Mouse (Mus musculus) embryonic facial prominence, embryonic 15.5 days (tissue): ENCODE measurements around the gene Plxna4. TPM values are rescaled to one million over a fixed set of nuclear protein-coding genes. Genes with fewer than 3 reads are reported as not detected.

Experiments used
- ATAC-seq: fragments of 200-750 bp; cut with Nextera tagmentation; 2 replicates; pipeline ENCODE4 v1.8.0; 2017; ENCODE audit warnings: low read depth, moderate TSS enrichment; ENCODE audit not compliant: insufficient number of reproducible peaks, low FRiP score, low TSS enrichment
- H3K27ac ChIP-seq: fragments of 300-500 bp; sonication (generic); replicated peaks from 2 replicates; pipeline ENCODE4 v1.5.1; 2015; ENCODE audit warnings: mild to moderate bottlenecking, inconsistent platforms
- H3K27me3 ChIP-seq: fragments of 300-500 bp; sonication (generic); 2 replicates; pipeline ENCODE4 v1.6.1; 2015; ENCODE audit warnings: inconsistent platforms
- H3K36me3 ChIP-seq: fragments of 300-500 bp; sonication (generic); 2 replicates; pipeline ENCODE4 v1.6.1; 2015; ENCODE audit warnings: mild to moderate bottlenecking, inconsistent platforms
- H3K4me1 ChIP-seq: fragments of 300-500 bp; sonication (generic); 2 replicates; pipeline ENCODE4 v1.6.1; 2015; ENCODE audit warnings: inconsistent platforms
- H3K4me2 ChIP-seq: fragments of 300-500 bp; sonication (generic); replicated peaks from 2 replicates; pipeline ENCODE4 v1.6.1; 2015; ENCODE audit warnings: mild to moderate bottlenecking, inconsistent platforms
- H3K4me3 ChIP-seq: fragments of 300-500 bp; sonication (generic); replicated peaks from 2 replicates; pipeline ENCODE4 v1.5.1; 2015; ENCODE audit warnings: mild to moderate bottlenecking, inconsistent platforms
- H3K9ac ChIP-seq: fragments of 300-500 bp; sonication (generic); 2 replicates; pipeline ENCODE4 v1.6.1; 2015; ENCODE audit warnings: inconsistent platforms
- H3K9me3 ChIP-seq: fragments of 300-500 bp; sonication (generic); replicated peaks from 2 replicates; pipeline ENCODE4 v1.6.1; 2016; ENCODE audit warnings: inconsistent platforms
- WGBS: fragments of 180-500 bp; shearing (Covaris S2); methylation state at CpG from one replicate; pipeline ENCODE4 v1.1.7; 2015; 5-methylcytosine and 5-hydroxymethylcytosine counted together
- polyA plus RNA-seq: library from polyadenylated mRNA; unstranded; fragments of >200 nt; fragmentation: Nextera tagmentation; extraction: Ambion mirVana; gene quantifications from 2 replicates; pipeline ENCODE4 v1.2.1, GENCODE M21; 2015

Plxna4 gene
- polyA plus RNA-seq, 1 experiment from 2014 or later = 2.6 TPM

DNA sequence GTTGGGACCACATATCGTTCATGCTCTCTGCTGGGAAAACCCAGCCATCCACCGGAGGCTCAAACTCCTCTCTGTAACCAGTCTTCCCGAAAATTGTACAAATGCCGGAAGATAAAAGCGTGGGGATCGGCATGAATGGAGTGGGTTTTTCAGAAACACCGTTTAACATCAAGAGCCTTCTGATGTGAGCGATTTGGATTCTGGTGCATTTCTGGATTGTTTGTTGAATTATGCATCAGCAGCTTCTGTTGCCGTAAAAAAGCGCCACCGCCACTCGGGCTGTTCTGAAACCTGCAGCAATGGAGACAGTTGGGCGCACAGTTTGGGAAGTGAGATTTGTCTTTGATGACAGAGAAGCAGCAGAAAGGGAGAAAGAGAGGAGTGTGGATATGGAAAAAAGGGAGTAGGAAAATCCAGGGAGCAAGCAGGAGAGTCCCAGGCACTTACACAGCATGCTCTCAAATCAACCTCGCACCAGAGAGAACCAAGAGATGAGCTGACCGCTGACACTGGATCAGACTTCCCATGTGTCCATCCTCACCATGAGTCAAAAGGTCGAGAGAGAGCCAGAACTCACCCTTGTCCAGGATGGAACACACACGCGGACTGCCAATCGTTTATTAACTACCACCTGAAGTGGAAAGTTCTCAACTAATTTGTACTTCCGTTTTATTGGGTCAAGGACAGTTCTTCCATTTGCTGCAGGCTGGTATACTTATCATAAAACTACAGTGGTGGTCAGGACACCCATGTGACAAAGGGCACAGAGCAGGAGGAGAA is 181.5 kb downstream of the Plxna4 start:
- 87% methylated on average over 20 of the region's 20 CpGs for WGBS
- H3K36me3 ChIP-seq = no peaks in the 10 kb centered on the region
- H3K9me3 ChIP-seq = no peaks in the 10 kb centered on the region
- no peak overlapping the region for H3K4me3 ChIP-seq
- H3K4me1 ChIP-seq = no peaks in the 10 kb centered on the region
- ATAC-seq = no peak
- no peaks in the 10 kb centered on the region for H3K27me3 ChIP-seq
- H3K27ac ChIP-seq = no peak overlapping the region
- no peak overlapping the region for H3K4me2 ChIP-seq
- no peak overlapping the region for H3K9ac ChIP-seq

DNA sequence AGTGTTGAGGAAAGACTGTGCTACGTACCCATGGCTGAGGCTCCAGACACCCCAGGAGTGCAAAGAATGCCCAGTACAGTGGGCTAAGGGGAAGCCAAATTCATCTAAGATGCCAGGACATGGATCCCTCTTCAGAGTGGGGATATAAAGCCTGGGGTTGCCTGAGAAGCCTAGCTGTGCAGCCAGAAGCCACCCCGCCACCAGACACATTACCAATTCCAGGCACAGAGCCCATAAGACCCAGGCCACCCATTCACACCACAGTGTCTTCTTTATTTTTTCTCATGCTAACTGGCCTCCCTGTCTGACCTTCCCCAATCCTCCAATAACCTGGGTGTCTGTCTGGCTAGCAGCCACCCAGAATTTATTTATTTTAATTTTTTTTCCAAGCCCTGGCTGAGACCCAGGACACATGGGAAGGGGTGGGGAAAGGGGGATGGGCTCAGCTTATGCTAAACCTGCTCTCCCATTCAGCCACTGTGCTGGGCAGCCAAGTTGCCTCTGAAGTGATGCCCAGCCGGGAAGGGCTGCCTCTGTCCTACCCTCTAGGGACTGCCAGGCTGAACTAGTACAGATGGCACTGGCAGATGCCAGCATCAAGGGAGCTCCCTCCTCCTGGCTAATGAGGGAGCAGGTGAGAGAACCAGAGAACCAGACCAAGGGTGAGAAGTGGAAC is 185.3 kb downstream of the Plxna4 start:
- peak; percentile 67; the same call in 1 of the 2 replicates for ATAC-seq
- 80% methylated on average over 3 of the region's 3 CpGs for WGBS
- no peak overlapping the region for H3K27ac ChIP-seq
- H3K4me1 ChIP-seq = 0 out of 2 replicates have a peak, but pooled peaks cover 2% of the 10 kb centered on the region
- no peak overlapping the region for H3K4me3 ChIP-seq
- H3K36me3 ChIP-seq = no peaks in the 10 kb centered on the region
- H3K9me3 ChIP-seq = no peaks in the 10 kb centered on the region
- no peak overlapping the region for H3K9ac ChIP-seq
- H3K4me2 ChIP-seq = no peak overlapping the region
- H3K27me3 ChIP-seq = no peaks in the 10 kb centered on the region

DNA sequence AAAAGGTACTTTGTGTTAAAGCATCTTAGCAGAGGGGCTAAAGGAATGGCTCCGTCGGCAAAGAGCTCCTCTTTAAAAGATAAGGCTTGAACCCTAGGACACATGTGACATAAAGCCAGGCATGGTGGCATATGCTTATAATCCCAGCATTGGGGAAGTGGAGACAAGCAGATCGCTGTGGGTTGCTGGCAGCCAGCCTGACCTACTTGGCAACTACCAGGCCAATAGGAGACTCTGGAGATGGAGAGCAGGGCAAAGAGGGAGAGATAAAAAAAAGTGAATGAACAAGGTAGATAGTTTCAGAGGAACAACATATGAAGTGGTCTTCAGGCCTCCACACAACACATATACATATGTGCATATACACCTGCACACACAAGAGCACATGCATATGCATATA is 189.7 kb downstream of the Plxna4 start:
- Histone ChIP-seq H3K36me3 (no peaks in the 10 kb centered on the region), H3K27me3 (no peaks in the 10 kb centered on the region), H3K9ac (no peak overlapping the region), H3K9me3 (no peaks in the 10 kb centered on the region), H3K4me1 (peaks cover 13% of the 10 kb centered on the region), H3K4me2 (no peak overlapping the region), H3K27ac (no peak overlapping the region), H3K4me3 (no peak overlapping the region)
- 90% methylated on average over 3 of the region's 3 CpGs for WGBS
- ATAC-seq = no peak

- Histone ChIP-seq H3K9me3 (no peaks in the 10 kb centered on the region), H3K36me3 (no peaks in the 10 kb centered on the region), H3K4me3 (no peak overlapping the region), H3K9ac (no peak overlapping the region), H3K27ac (no peak overlapping the region), H3K27me3 (no peaks in the 10 kb centered on the region), H3K4me2 (no peak overlapping the region), H3K4me1 (peaks cover 13% of the 10 kb centered on the region)
- peak; percentile 69; the same call in 1 of the 2 replicates for ATAC-seq
- 32% methylated on average over 6 of the region's 6 CpGs for WGBS
Measured at GRCm38 (mm10) chr6:32397133-32397730, 190.8 kb downstream of the Plxna4 start.

GRCm38 (mm10) chr6:32395415-32395814 is 192.6 kb downstream of the Plxna4 start:
- Histone ChIP-seq H3K27ac (no peak overlapping the region), H3K36me3 (no peaks in the 10 kb centered on the region), H3K9ac (no peak overlapping the region), H3K4me1 (peaks cover 13% of the 10 kb centered on the region), H3K4me2 (no peak overlapping the region), H3K9me3 (no peaks in the 10 kb centered on the region), H3K27me3 (no peaks in the 10 kb centered on the region), H3K4me3 (no peak overlapping the region)
- WGBS = 91% methylated on average over 9 of the region's 9 CpGs
- ATAC-seq = no peak

- Histone ChIP-seq H3K4me2 (no peak overlapping the region), H3K4me3 (no peak overlapping the region), H3K4me1 (peaks cover 6% of the 10 kb centered on the region), H3K36me3 (no peaks in the 10 kb centered on the region), H3K9ac (no peak overlapping the region), H3K27ac (no peak overlapping the region), H3K9me3 (no peaks in the 10 kb centered on the region), H3K27me3 (no peaks in the 10 kb centered on the region)
- no peak for ATAC-seq
- WGBS = 78% methylated on average over 2 of the region's 2 CpGs
Measured at GRCm38 (mm10) chr6:32392262-32392661, 195.7 kb downstream of the Plxna4 start.

DNA sequence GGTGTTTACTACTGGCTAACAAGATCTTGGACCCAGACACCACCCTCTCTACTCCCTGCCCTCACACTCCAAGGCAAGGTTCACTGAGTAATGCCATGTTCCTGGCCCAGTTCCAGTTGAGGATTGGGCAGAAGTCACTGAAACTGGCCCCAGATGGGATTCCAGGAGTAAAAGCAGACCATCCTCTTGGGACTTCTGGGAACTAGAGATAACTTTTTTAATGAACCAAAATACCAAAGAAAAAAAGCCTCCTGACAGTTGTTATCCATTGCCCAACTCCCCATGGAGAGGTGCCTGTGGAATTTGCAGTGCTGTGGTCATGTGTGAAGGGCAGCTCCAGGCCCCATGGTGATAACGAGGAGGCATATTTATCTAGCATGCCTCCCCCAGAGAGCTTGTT is 199.7 kb downstream of the Plxna4 start:
- ATAC-seq = no peak
- H3K4me3 ChIP-seq = no peak overlapping the region
- no peaks in the 10 kb centered on the region for H3K9me3 ChIP-seq
- no peak overlapping the region for H3K4me2 ChIP-seq
- no peak overlapping the region for H3K9ac ChIP-seq
- whole genome bisulfite sequencing = 65% methylated on average over 1 of the region's 1 CpGs
- H3K27ac ChIP-seq = no peak overlapping the region
- no peaks in the 10 kb centered on the region for H3K4me1 ChIP-seq
- H3K27me3 ChIP-seq = no peaks in the 10 kb centered on the region
- H3K36me3 ChIP-seq = no peaks in the 10 kb centered on the region

DNA sequence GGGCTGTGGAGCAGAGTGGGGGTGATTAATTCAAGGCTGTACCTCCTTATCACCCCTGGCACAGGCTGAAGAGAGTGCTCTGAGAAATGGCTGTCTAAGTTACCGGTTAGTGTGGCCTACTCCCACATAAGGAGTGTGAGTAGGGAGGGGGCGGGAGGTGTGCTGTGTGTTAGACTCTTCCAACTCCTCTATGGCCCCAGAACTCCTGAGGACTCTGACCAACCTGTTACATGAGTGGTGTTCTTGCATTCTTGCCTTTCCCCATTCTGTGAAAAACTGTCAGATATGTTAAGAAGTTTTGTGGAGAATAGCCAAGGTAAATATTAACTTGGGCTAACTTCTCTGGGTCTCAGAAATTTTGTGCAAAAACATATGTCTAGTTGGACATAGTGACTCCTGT is 201.1 kb downstream of the Plxna4 start:
- no peaks in the 10 kb centered on the region for H3K27me3 ChIP-seq
- no peak overlapping the region for H3K4me3 ChIP-seq
- H3K4me2 ChIP-seq = no peak overlapping the region
- no peak overlapping the region for H3K27ac ChIP-seq
- WGBS = 98% methylated on average over 2 of the region's 2 CpGs
- no peaks in the 10 kb centered on the region for H3K9me3 ChIP-seq
- H3K4me1 ChIP-seq = no peaks in the 10 kb centered on the region
- no peaks in the 10 kb centered on the region for H3K36me3 ChIP-seq
- ATAC-seq = no peak
- H3K9ac ChIP-seq = no peak overlapping the region

- peaks cover 7% of the 10 kb centered on the region; the same call in 1 of the 2 replicates for H3K4me1 ChIP-seq
- no peaks in the 10 kb centered on the region for H3K9me3 ChIP-seq
- no peak overlapping the region for H3K4me2 ChIP-seq
- 34% methylated on average over 8 of the region's 8 CpGs for WGBS
- no peaks in the 10 kb centered on the region for H3K36me3 ChIP-seq
- H3K27me3 ChIP-seq = 0 out of 2 replicates have a peak, but pooled peaks cover 3% of the 10 kb centered on the region
- ATAC-seq = no peak
- H3K27ac ChIP-seq = no peak overlapping the region
- H3K4me3 ChIP-seq = no peak overlapping the region
- no peak overlapping the region for H3K9ac ChIP-seq
Measured at GRCm38 (mm10) chr6:32384937-32385336, 203.1 kb downstream of the Plxna4 start.

DNA sequence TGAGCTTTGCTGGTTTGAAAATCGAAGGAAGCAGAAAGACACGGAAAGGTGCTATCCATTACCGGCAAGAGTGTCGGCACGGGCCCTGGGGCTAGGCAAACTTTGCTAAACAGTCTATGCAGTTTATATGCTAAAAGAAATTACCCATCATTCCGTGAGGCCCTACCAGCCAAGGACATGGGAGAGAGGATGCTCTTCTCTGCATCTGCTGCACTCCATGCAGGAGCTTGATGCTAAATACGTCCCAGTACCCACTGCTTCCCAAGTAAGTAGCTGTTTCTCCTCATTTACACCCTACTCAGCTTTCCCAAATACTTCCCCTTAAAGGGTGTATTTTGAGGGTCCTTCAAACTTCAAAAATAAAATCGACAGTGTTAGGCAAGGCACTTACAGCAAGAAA is 203.6 kb downstream of the Plxna4 start:
- Histone ChIP-seq H3K4me1 (peaks cover 7% of the 10 kb centered on the region; the same call in 1 of the 2 replicates), H3K27ac (no peak overlapping the region), H3K4me2 (no peak overlapping the region), H3K36me3 (no peaks in the 10 kb centered on the region), H3K9ac (no peak overlapping the region), H3K4me3 (no peak overlapping the region), H3K27me3 (0 out of 2 replicates have a peak, but pooled peaks cover 3% of the 10 kb centered on the region), H3K9me3 (no peaks in the 10 kb centered on the region)
- no peak for ATAC-seq
- 70% methylated on average over 8 of the region's 8 CpGs for WGBS

- Histone ChIP-seq H3K9me3 (no peaks in the 10 kb centered on the region), H3K27me3 (0 out of 2 replicates have a peak, but pooled peaks cover 3% of the 10 kb centered on the region), H3K4me1 (peaks cover 20% of the 10 kb centered on the region), H3K36me3 (no peaks in the 10 kb centered on the region), H3K9ac (no peak overlapping the region), H3K4me2 (no peak overlapping the region), H3K4me3 (no peak overlapping the region), H3K27ac (no peak overlapping the region)
- ATAC-seq = no peak
- WGBS = 27% methylated on average over 10 of the region's 10 CpGs
Measured at GRCm38 (mm10) chr6:32381516-32381915, 206.5 kb downstream of the Plxna4 start.
